Mouse (Mus musculus): ENCODE data around the gene Fam43b. TPM values are rescaled to one million over a fixed set of nuclear protein-coding genes. Genes with fewer than 3 reads are reported as not detected.
A peak's percentile ranks its signal among the peaks of the same experiment; 100 is the strongest.

The Fam43b gene
- total and polyA plus RNA-seq, 2 experiments from 2014 or later, result not detected

DNA sequence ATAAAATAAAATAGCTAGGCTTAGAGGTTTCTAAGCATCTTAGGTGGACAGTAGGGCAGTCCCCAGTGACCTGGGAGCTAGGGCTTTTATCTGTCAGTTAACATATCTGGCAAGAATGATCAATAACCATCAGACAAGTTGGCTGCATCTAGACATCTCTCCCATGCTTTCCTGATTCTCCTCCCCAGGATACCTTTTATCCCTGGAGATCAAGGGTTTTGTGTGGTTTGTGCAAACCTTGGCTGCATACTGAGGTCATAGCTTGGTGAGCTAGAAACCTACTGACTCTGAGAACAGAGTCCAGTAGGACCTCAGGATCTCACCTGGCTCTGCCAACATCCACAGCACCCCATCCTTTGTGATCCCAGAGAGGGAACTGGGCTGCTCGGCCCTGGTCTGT, 49.0 kb downstream of the Fam43b start:
- Histone ChIP-seq H3K4me2 (ENCODE audit: low read depth, low read length) (no peak overlapping the region), H3K4me3 (ENCODE audit: low read depth, low read length) (no peak overlapping the region), H3K9ac (replicated peaks; ENCODE audit: low read depth, low read length) (no peak overlapping the region), H3K4me1 (ENCODE audit: control insufficient read depth, insufficient read depth) (peaks cover 16% of the 10 kb centered on the region; the same call in 1 of the 2 replicates), H3K27me3 (ENCODE audit: control insufficient read depth, insufficient read depth, low read length) (no peaks in the 10 kb centered on the region), H3K36me3 (replicated peaks; ENCODE audit: control insufficient read depth, insufficient read depth, low read length) (no peaks in the 10 kb centered on the region), H3K27ac (ENCODE audit: low read depth) (no peak overlapping the region), H3K9me3 (replicated peaks; ENCODE audit: control insufficient read depth, low read length) (0 out of 2 replicates have a peak, but pooled peaks cover 2% of the 10 kb centered on the region)
- no peak for DNase-seq (ENCODE audit: low spot score)
- 69% methylated on average over 1 of the region's 1 CpGs for WGBS
- no peak for TF ChIP-seq CTCF (IDR thresholded peaks at IDR 0.05; ENCODE audit: low read depth)
- no peak for TF ChIP-seq EP300 (IDR thresholded peaks at IDR 0.05; ENCODE audit: low read depth)
- no peak for ATAC-seq (ENCODE audit: insufficient read depth, low read depth)

DNA sequence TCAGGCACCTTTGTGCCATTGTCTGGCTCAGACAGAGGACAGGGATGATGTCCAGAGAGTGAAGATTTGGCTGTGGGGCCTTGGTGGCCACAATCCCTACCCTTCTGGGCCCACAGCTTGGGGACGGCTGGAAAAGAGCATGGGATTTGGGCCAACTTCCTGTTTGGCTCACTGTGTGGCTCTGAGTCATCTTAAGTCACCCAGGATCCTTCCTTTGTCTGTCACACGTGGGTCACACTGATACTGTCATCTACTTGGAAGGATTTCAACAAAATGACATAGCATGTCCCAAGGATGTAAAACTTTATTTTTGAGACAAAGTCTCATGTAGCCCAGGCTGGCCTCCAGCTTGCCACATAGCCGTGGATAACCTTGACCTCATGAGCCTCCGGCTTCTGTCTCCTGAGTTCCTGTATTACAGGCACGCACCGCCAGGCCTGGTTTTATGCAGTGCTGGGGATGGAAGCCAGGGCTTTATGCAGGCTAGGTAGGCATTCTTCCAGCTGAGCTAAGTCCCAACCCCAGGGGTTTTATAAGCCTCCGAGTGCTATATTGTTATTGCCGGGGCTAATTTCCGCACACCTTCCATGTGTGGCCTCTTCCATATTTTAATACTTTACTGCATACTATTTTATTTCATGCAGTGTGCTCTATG, 51.3 kb downstream of the Fam43b start:
- H3K4me2 ChIP-seq (ENCODE audit: low read depth, low read length), result no peak overlapping the region
- H3K4me1 ChIP-seq (ENCODE audit: control insufficient read depth, insufficient read depth), result peaks cover 16% of the 10 kb centered on the region
- no peak overlapping the region for H3K9ac ChIP-seq (replicated peaks; ENCODE audit: low read depth, low read length)
- H3K27ac ChIP-seq (ENCODE audit: low read depth), result no peak overlapping the region
- no peaks in the 10 kb centered on the region for H3K27me3 ChIP-seq (ENCODE audit: control insufficient read depth, insufficient read depth, low read length)
- DNase-seq (ENCODE audit: low spot score) (peak; percentile 48), ATAC-seq (ENCODE audit: insufficient read depth, low read depth) (peak; percentile 52)
- WGBS, result 58% methylated on average over 9 of the region's 9 CpGs
- no peak for TF ChIP-seq CTCF (IDR thresholded peaks at IDR 0.05; ENCODE audit: low read depth)
- TF ChIP-seq EP300 (IDR thresholded peaks at IDR 0.05; ENCODE audit: low read depth), result no peak
- H3K9me3 ChIP-seq (replicated peaks; ENCODE audit: control insufficient read depth, low read length), result no peaks in the 10 kb centered on the region
- H3K36me3 ChIP-seq (replicated peaks; ENCODE audit: control insufficient read depth, insufficient read depth, low read length), result no peaks in the 10 kb centered on the region
- H3K4me3 ChIP-seq (ENCODE audit: low read depth, low read length), result no peak overlapping the region

Other genes starting within 250 kb of the Fam43b start
- gene Hp1bp3, start 180.2 kb downstream of the Fam43b start, total RNA-seq (2014; rRNA removed; ENCODE audit: low replicate concordance), result 62.4 and 97.0 TPM in 2 replicates
- 78.1 and 80.9 TPM in 2 replicates for gene Hp1bp3, start 180.2 kb downstream of the Fam43b start, polyA plus RNA-seq (2015; fragmentation: Nextera tagmentation; extraction: Ambion mirVana)
- gene Sh2d5, start 146.1 kb downstream of the Fam43b start, total RNA-seq (2014; rRNA removed; ENCODE audit: low replicate concordance), result 1.4 TPM in 1 of 2 replicates, not detected in the other
- 0.07 and 0.18 TPM in 2 replicates for gene Sh2d5, start 146.1 kb downstream of the Fam43b start, polyA plus RNA-seq (2015; fragmentation: Nextera tagmentation; extraction: Ambion mirVana)
- gene Kif17, start 146.1 kb downstream of the Fam43b start, total RNA-seq (2014; rRNA removed; ENCODE audit: low replicate concordance), result 0.08 and 0.11 TPM in 2 replicates
- 0.11 and 0.14 TPM in 2 replicates for gene Kif17, start 146.1 kb downstream of the Fam43b start, polyA plus RNA-seq (2015; fragmentation: Nextera tagmentation; extraction: Ambion mirVana)
- gene Ddost, start 91.8 kb downstream of the Fam43b start, total RNA-seq (2014; rRNA removed; ENCODE audit: low replicate concordance), result 163 and 216 TPM in 2 replicates
- 146 and 150 TPM in 2 replicates for gene Ddost, start 91.8 kb downstream of the Fam43b start, polyA plus RNA-seq (2015; fragmentation: Nextera tagmentation; extraction: Ambion mirVana)
- 302 and 330 TPM in 2 replicates for gene Pink1, start 70.2 kb downstream of the Fam43b start, total RNA-seq (2014; rRNA removed; ENCODE audit: low replicate concordance)
- 152 and 159 TPM in 2 replicates for gene Pink1, start 70.2 kb downstream of the Fam43b start, polyA plus RNA-seq (2015; fragmentation: Nextera tagmentation; extraction: Ambion mirVana)
- gene Cda, start 28.5 kb downstream of the Fam43b start, total RNA-seq (2014; rRNA removed; ENCODE audit: low replicate concordance), result 2.7 and 7.4 TPM in 2 replicates
- gene Cda, start 28.5 kb downstream of the Fam43b start, polyA plus RNA-seq (2015; fragmentation: Nextera tagmentation; extraction: Ambion mirVana), result 7.0 and 7.6 TPM in 2 replicates
- gene Mul1, start 38.1 kb upstream of the Fam43b start, total RNA-seq (2014; rRNA removed; ENCODE audit: low replicate concordance), result 40.6 and 43.0 TPM in 2 replicates
- 28.9 and 30.0 TPM in 2 replicates for gene Mul1, start 38.1 kb upstream of the Fam43b start, polyA plus RNA-seq (2015; fragmentation: Nextera tagmentation; extraction: Ambion mirVana)
- gene Camk2n1, start 57.8 kb upstream of the Fam43b start, total RNA-seq (2014; rRNA removed; ENCODE audit: low replicate concordance), result 0.15 and 5.1 TPM in 2 replicates
- 1.6 and 1.8 TPM in 2 replicates for gene Camk2n1, start 57.8 kb upstream of the Fam43b start, polyA plus RNA-seq (2015; fragmentation: Nextera tagmentation; extraction: Ambion mirVana)
- not detected in 2 replicates for gene Vwa5b1, start 239.4 kb upstream of the Fam43b start, total RNA-seq (2014; rRNA removed; ENCODE audit: low replicate concordance)
- gene Vwa5b1, start 239.4 kb upstream of the Fam43b start, polyA plus RNA-seq (2015; fragmentation: Nextera tagmentation; extraction: Ambion mirVana), result not detected in 2 replicates